Mouse (Mus musculus): ENCODE data around the gene Gm4952. TPM values are rescaled to one million over a fixed set of nuclear protein-coding genes. Genes with fewer than 3 reads are reported as not detected.
A peak's percentile ranks its signal among the peaks of the same experiment; 100 is the strongest.

Gene Gm4952
- polyA plus RNA-seq, 1 experiment, result not detected

DNA sequence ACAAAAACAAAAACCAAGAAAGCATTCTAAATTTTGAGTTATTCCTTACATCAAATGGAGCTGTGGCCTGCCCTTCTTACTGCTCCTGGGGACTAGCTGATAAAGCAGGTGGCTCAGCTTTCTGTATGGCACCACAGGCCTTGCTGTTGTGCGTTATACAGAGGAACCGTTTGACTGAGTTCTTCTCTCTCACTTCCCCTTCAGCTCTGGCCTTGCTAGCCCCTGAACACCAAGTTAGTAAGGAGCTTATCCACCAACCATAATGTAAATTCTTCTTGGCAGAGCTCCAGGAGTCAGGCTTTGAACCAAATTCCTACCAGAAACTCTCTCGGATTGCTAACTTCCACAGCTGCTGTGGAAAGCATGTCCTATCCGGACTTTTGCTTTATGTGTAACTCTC lies 32.8 kb upstream of the Gm4952 start:
- Histone ChIP-seq H3K27me3 (ENCODE audit: control insufficient read depth, insufficient read depth, insufficient read length) (no peaks in the 10 kb centered on the region), H3K36me3 (ENCODE audit: control insufficient read depth, insufficient read depth) (no peaks in the 10 kb centered on the region), H3K79me2 (ENCODE audit: control insufficient read depth, insufficient read depth) (no peaks in the 10 kb centered on the region), H3K4me3 (no peak overlapping the region), H3ac (ENCODE audit: control insufficient read depth, insufficient read length) (no peak overlapping the region), H3K4me2 (ENCODE audit: low read depth) (no peak overlapping the region)
- TF ChIP-seq TCF12 (IDR thresholded peaks at IDR 0.05; ENCODE audit: insufficient read depth, poor library complexity, severe bottlenecking), result no peak
- no peak for TF ChIP-seq MYOG (IDR thresholded peaks at IDR 0.05; ENCODE audit: control insufficient read depth in 1 of 3, insufficient read depth in 1 of 3, insufficient read length in 2 of 3, low read depth in 2 of 3)
- TF ChIP-seq SRF (IDR thresholded peaks at IDR 0.05; ENCODE audit: control insufficient read depth, insufficient read length, low read depth), result no peak
- no peak for TF ChIP-seq REST (IDR thresholded peaks at IDR 0.05; ENCODE audit: insufficient read depth, insufficient read length)
- TF ChIP-seq TCF3 (IDR thresholded peaks at IDR 0.05; ENCODE audit: insufficient read length, low read depth), result no peak

DNA sequence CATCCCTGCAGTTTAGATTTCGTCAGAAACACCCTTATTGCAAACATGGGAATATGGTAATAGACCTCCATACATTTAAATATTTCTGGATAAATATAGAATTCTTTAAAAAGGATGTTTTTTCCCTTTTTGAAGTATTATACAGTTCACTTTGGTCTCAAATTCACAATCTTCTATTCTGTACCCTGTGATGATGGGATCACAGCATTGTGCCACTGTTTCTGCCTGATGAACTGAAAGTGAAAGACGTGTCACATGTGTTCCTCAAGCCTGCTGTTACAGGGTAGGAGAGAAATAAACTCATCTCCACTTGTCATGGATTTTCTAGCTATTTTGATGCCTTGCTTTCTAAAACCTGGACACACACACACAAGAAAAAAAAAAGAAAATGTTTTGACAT lies 28.9 kb upstream of the Gm4952 start:
- Histone ChIP-seq H3K36me3 (ENCODE audit: control insufficient read depth, insufficient read depth) (no peaks in the 10 kb centered on the region), H3K4me3 (no peak overlapping the region), H3K4me2 (ENCODE audit: low read depth) (peak overlapping the region; percentile 3), H3K27me3 (ENCODE audit: control insufficient read depth, insufficient read depth, insufficient read length) (no peaks in the 10 kb centered on the region), H3ac (ENCODE audit: control insufficient read depth, insufficient read length) (no peak overlapping the region), H3K79me2 (ENCODE audit: control insufficient read depth, insufficient read depth) (peaks cover 5% of the 10 kb centered on the region)
- TF ChIP-seq REST (IDR thresholded peaks at IDR 0.05; ENCODE audit: insufficient read depth, insufficient read length) (no peak), E2F4 (IDR thresholded peaks at IDR 0.05; ENCODE audit: insufficient read depth) (no peak), TCF12 (IDR thresholded peaks at IDR 0.05; ENCODE audit: insufficient read depth, poor library complexity, severe bottlenecking) (no peak), USF1 (IDR thresholded peaks at IDR 0.05; ENCODE audit: low read depth) (no peak)

DNA sequence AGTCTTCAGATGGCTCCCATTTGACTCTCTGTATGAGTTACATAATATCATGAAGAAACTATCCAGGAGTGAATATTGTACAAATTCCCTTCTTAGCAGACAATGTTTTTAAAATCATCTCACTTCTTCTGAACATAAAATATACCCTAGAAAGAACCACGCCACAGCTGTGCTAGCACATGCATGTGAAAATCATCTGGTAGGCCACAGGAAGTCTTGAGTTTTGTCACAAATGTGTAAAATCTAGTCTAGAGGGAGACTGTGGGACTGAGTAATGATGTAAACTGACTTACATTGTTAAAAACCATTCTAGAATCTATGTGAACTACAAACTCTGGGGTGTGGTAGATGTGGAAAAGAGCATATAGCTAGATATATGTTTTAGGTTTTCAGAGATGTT lies 28.1 kb upstream of the Gm4952 start:
- no peak overlapping the region for H3ac ChIP-seq (ENCODE audit: control insufficient read depth, insufficient read length)
- H3K27me3 ChIP-seq (ENCODE audit: control insufficient read depth, insufficient read depth, insufficient read length), result no peaks in the 10 kb centered on the region
- H3K79me2 ChIP-seq (ENCODE audit: control insufficient read depth, insufficient read depth), result peaks cover 13% of the 10 kb centered on the region
- H3K4me2 ChIP-seq (ENCODE audit: low read depth), result no peak overlapping the region
- H3K36me3 ChIP-seq (ENCODE audit: control insufficient read depth, insufficient read depth), result peaks cover 2% of the 10 kb centered on the region
- no peak overlapping the region for H3K4me3 ChIP-seq
- TF ChIP-seq USF1 (IDR thresholded peaks at IDR 0.05; ENCODE audit: low read depth) (no peak), MYOD1 (IDR thresholded peaks at IDR 0.05; ENCODE audit: control insufficient read depth in 1 of 3, insufficient read length in 2 of 3, low read depth in 2 of 3) (no peak), POLR2AphosphoS2 (IDR thresholded peaks at IDR 0.05; ENCODE audit: insufficient read length, low read depth) (no peak), REST (IDR thresholded peaks at IDR 0.05; ENCODE audit: insufficient read depth, insufficient read length) (no peak), TCF3 (IDR thresholded peaks at IDR 0.05; ENCODE audit: insufficient read length, low read depth) (no peak), CEBPB (IDR thresholded peaks at IDR 0.05; ENCODE audit: insufficient read depth, poor library complexity, severe bottlenecking) (no peak)

DNA sequence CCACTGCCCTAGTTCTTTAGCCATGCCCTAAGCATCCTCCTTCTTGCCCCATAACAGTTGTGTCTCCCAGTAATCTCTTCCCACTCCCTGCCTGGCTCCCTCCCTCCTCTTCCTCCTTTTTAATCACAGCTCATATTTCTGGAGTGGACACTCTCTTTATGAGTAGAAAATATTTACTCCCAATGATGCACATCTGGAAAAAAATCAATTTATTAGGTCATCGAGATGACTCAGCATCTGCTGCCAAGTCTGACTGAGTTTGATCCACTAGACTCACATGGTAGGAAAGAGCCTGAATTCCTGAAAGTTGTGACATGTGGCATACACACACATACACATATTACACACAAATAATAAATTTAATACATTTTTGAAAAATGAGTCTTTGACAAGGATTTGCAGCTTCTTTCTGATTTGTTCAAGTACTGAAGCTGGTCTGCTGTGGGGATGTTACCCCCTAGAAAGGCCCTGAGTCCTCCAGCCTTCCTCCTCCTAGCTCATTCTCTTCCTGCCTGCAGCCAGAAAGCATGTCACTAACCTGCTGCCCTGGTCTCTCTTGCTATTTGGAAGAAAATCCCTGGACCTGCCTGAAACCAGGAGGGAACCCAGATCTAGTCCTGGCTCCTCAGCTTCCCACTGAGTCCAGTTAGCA lies 27.0 kb upstream of the Gm4952 start:
- Histone ChIP-seq H3K27me3 (ENCODE audit: control insufficient read depth, insufficient read depth, insufficient read length) (no peaks in the 10 kb centered on the region), H3ac (ENCODE audit: control insufficient read depth, insufficient read length) (no peak overlapping the region), H3K36me3 (ENCODE audit: control insufficient read depth, insufficient read depth) (peaks cover 12% of the 10 kb centered on the region), H3K79me2 (ENCODE audit: control insufficient read depth, insufficient read depth) (peaks cover 23% of the 10 kb centered on the region), H3K4me3 (peak overlapping the region; percentile 48), H3K4me2 (ENCODE audit: low read depth) (peak overlapping the region; percentile 85)
- no peak for TF ChIP-seq POLR2A (IDR thresholded peaks at IDR 0.05; ENCODE audit: insufficient read length, low read depth)
- TF ChIP-seq E2F4 (IDR thresholded peaks at IDR 0.05; ENCODE audit: insufficient read depth), result no peak
- TF ChIP-seq TCF3 (IDR thresholded peaks at IDR 0.05; ENCODE audit: insufficient read length, low read depth), result no peak
- TF ChIP-seq CEBPB (IDR thresholded peaks at IDR 0.05; ENCODE audit: insufficient read depth, poor library complexity, severe bottlenecking), result no peak
- TF ChIP-seq TCF12 (IDR thresholded peaks at IDR 0.05; ENCODE audit: insufficient read depth, poor library complexity, severe bottlenecking), result no peak
- TF ChIP-seq MAX (IDR thresholded peaks at IDR 0.05; ENCODE audit: low read depth), result no peak
- no peak for TF ChIP-seq MYOG (IDR thresholded peaks at IDR 0.05; ENCODE audit: control insufficient read depth in 1 of 3, insufficient read depth in 1 of 3, insufficient read length in 2 of 3, low read depth in 2 of 3)
- no peak for TF ChIP-seq POLR2AphosphoS2 (IDR thresholded peaks at IDR 0.05; ENCODE audit: insufficient read length, low read depth)
- no peak for TF ChIP-seq SRF (IDR thresholded peaks at IDR 0.05; ENCODE audit: control insufficient read depth, insufficient read length, low read depth)
- no peak for TF ChIP-seq REST (IDR thresholded peaks at IDR 0.05; ENCODE audit: insufficient read depth, insufficient read length)
- TF ChIP-seq USF1 (IDR thresholded peaks at IDR 0.05; ENCODE audit: low read depth), result no peak
- TF ChIP-seq MYOD1 (IDR thresholded peaks at IDR 0.05; ENCODE audit: control insufficient read depth in 1 of 3, insufficient read length in 2 of 3, low read depth in 2 of 3), result no peak

DNA sequence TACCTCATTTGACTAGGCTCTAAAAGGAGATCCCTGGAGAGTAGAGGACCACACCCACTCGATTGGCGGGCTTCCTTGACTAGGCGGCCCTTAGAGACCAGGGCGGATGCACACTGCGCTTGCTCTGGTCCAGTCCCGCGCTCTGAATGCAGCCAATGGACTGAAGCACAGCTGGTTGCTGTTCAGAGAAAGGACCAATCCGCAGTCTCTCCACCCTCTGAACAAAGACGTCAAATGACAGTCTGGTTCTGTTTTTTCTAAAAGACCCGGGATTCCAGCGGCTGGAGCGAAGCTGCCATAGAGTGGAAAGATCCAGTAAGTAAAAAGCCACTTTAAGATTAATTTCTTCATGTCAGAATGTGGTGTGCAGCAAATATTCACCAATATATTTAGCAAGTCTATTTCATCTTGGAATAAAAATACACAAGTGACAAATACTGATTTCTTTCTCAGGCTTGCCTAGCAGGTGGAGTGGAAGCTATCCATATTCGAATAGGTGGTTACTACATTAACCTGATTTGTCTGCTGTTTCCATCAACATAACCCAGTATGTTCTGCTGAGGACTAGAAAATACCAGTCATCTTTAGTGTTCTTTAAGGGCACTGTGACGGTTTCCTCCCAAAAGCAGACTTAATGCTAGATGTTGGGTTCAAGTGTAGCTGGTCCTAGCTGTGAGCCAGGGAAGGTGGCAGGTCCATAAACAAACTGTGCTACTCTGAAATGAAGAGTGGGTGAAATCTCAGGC lies 26.3 kb upstream of the Gm4952 start:
- H3K79me2 ChIP-seq (ENCODE audit: control insufficient read depth, insufficient read depth), result peaks cover 30% of the 10 kb centered on the region
- no peaks in the 10 kb centered on the region for H3K27me3 ChIP-seq (ENCODE audit: control insufficient read depth, insufficient read depth, insufficient read length)
- H3ac ChIP-seq (ENCODE audit: control insufficient read depth, insufficient read length), result peak overlapping the region; percentile 53
- TF ChIP-seq TCF12 (IDR thresholded peaks at IDR 0.05; ENCODE audit: insufficient read depth, poor library complexity, severe bottlenecking) (no peak), MYOG (IDR thresholded peaks at IDR 0.05; ENCODE audit: control insufficient read depth in 1 of 3, insufficient read depth in 1 of 3, insufficient read length in 2 of 3, low read depth in 2 of 3) (no peak), MAX (IDR thresholded peaks at IDR 0.05; ENCODE audit: low read depth) (no peak), USF1 (IDR thresholded peaks at IDR 0.05; ENCODE audit: low read depth) (no peak), MYOD1 (IDR thresholded peaks at IDR 0.05; ENCODE audit: control insufficient read depth in 1 of 3, insufficient read length in 2 of 3, low read depth in 2 of 3) (peak in 2 of 3 experiments; percentile 64 to 67), REST (IDR thresholded peaks at IDR 0.05; ENCODE audit: insufficient read depth, insufficient read length) (no peak), SRF (IDR thresholded peaks at IDR 0.05; ENCODE audit: control insufficient read depth, insufficient read length, low read depth) (no peak), TCF3 (IDR thresholded peaks at IDR 0.05; ENCODE audit: insufficient read length, low read depth) (no peak), CEBPB (IDR thresholded peaks at IDR 0.05; ENCODE audit: insufficient read depth, poor library complexity, severe bottlenecking) (no peak), POLR2AphosphoS2 (IDR thresholded peaks at IDR 0.05; ENCODE audit: insufficient read length, low read depth) (no peak), E2F4 (IDR thresholded peaks at IDR 0.05; ENCODE audit: insufficient read depth) (peak; percentile 81), POLR2A (IDR thresholded peaks at IDR 0.05; ENCODE audit: insufficient read length, low read depth) (no peak)
- peak overlapping the region; percentile 85 for H3K4me2 ChIP-seq (ENCODE audit: low read depth)
- peaks cover 13% of the 10 kb centered on the region for H3K36me3 ChIP-seq (ENCODE audit: control insufficient read depth, insufficient read depth)
- peak overlapping the region; percentile 48 for H3K4me3 ChIP-seq

All from myocyte (in vitro differentiated cells).